Mouse (Mus musculus) lung, postnatal 14 days (tissue): Measurements from ENCODE around the gene Mybbp1a.

Source experiments
- DNase-seq: peaks from one replicate; pipeline ENCODE4 v3.0.0; 2021

The Mybbp1a gene

GRCm38 (mm10) chr11:72440965-72441664, at the start of gene Mybbp1a:
Gene Mybbp1a (plus strand): TSS chr11:72441355.
- DNase-seq = peak; percentile 99

GRCm38 (mm10) chr11:72393243-72393642, 47.9 kb upstream of the Mybbp1a start:
- no peak for DNase-seq

GRCm38 (mm10) chr11:72393669-72394068, 47.5 kb upstream of the Mybbp1a start:
- DNase-seq = peak; percentile 57

GRCm38 (mm10) chr11:72394694-72395093, 46.5 kb upstream of the Mybbp1a start:
- no peak for DNase-seq

GRCm38 (mm10) chr11:72395652-72396051, 45.5 kb upstream of the Mybbp1a start:
- DNase-seq = no peak

- DNase-seq = peak; percentile 45
Observed at GRCm38 (mm10) chr11:72396621-72397020, 44.5 kb upstream of the Mybbp1a start.

GRCm38 (mm10) chr11:72397072-72397471, 44.1 kb upstream of the Mybbp1a start:
- peak; percentile 90 for DNase-seq

GRCm38 (mm10) chr11:72397811-72398525, 43.2 kb upstream of the Mybbp1a start:
- DNase-seq = no peak

GRCm38 (mm10) chr11:72401068-72401467, 40.1 kb upstream of the Mybbp1a start:
- DNase-seq = no peak

- DNase-seq = no peak
Observed at GRCm38 (mm10) chr11:72402017-72402416, 39.1 kb upstream of the Mybbp1a start.

- no peak for DNase-seq
Observed at GRCm38 (mm10) chr11:72402969-72403368, 38.2 kb upstream of the Mybbp1a start.

GRCm38 (mm10) chr11:72405532-72405931, 35.6 kb upstream of the Mybbp1a start:
- DNase-seq = no peak

- DNase-seq = no peak
Observed at GRCm38 (mm10) chr11:72406079-72406675, 35.0 kb upstream of the Mybbp1a start.

- DNase-seq = no peak
Observed at GRCm38 (mm10) chr11:72407081-72407480, 34.1 kb upstream of the Mybbp1a start.

- DNase-seq = no peak
Observed at GRCm38 (mm10) chr11:72407574-72407973, 33.6 kb upstream of the Mybbp1a start.

GRCm38 (mm10) chr11:72408451-72409170, 32.5 kb upstream of the Mybbp1a start:
- no peak for DNase-seq

- no peak for DNase-seq
Observed at GRCm38 (mm10) chr11:72409649-72410385, 31.3 kb upstream of the Mybbp1a start.

GRCm38 (mm10) chr11:72410521-72411092, 30.5 kb upstream of the Mybbp1a start:
- DNase-seq = no peak

- peak; percentile 92 for DNase-seq
Observed at GRCm38 (mm10) chr11:72411093-72411921, 29.8 kb upstream of the Mybbp1a start, which contains the start of gene Smtnl2. Gene Smtnl2 (minus strand): TSS chr11:72411713.

GRCm38 (mm10) chr11:72411945-72412344, 29.2 kb upstream of the Mybbp1a start:
- no peak for DNase-seq

- DNase-seq = peak; percentile 58
Observed at GRCm38 (mm10) chr11:72413016-72413415, 28.1 kb upstream of the Mybbp1a start.
